Mouse (Mus musculus): ENCODE results near the gene Shisa4. TPM values are rescaled to one million over a fixed set of nuclear protein-coding genes. Genes with fewer than 3 reads are reported as not detected.

Gene Shisa4
- under 1 TPM in 1 of 2 experiments, not detected in 1; 0.76 TPM for total RNA-seq (2023)

DNA sequence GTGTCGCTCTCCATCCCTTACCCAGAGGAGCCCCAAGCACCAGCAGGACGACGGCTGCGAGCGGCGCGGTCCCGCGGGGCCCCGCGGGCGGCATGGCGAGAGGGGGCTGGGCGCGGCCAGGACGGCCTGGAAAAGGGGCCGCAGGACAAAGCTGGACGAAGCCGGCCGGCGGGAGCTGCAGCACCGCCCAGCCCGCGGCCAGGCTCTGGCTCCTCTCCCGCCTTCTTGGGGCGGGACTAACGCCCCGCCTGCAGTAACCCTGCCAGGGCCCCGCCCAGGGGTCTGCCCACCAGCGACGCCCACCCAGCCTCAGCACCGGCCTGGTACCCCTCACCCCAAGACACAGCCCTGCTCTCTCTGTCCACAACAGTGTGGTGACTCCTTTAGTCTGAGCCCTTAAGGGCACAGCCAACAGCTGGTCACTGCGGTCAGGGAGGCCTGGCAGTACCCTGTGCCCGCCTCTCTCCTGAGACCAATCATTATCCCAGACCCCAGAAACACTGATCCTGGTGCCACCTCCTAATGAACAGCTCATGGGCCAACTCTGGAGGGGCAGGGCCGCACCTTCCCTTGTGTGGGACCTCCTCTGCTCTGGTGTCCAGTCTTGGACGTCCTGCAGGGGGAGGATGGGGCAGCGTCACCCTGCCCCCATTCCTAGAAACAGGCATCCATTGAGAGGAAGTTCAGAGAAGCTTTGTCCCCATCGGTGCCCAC, at the start of gene Shisa4:
Shisa4 (minus strand) TSS at position 370 of the 714 bp plus-strand sequence.

DNA sequence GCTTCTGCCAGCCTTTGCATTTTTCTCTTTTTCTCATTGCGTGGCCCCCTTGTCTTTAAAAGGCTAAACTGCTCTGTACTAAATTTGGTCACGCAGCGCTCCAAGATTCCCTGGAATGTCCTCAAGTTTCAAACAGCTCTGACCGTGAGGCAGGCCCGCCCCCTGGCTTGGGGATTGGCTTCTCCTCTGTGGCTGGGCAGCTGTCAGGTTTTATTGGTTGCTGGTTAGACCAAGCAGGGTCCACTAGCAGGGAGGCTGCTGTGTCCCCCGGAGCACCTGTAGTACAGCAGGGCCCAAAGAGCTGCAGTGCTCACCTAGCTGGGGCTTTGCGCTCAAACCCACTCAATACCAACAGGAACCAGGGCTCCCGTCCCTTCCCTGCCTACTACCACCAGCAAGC, 50.5 kb downstream of the Shisa4 start, which contains the start of gene Lmod1:
Lmod1 (plus strand) TSS at position 237 of the 400 bp plus-strand sequence.

Other genes with a start within 250 kb of the Shisa4 start
- 10 to 100 TPM; 13.2 to 15.3 TPM for gene Ptpn7, start 242.5 kb downstream of the Shisa4 start, total RNA-seq (2023)
- gene Arl8a, start 228.4 kb downstream of the Shisa4 start, total RNA-seq (2023), result 100 to 1,000 TPM; 162 to 177 TPM
- not detected for gene Gpr37l1, start 207.6 kb downstream of the Shisa4 start, total RNA-seq (2023)
- not detected for gene Elf3, start 116.7 kb downstream of the Shisa4 start, total RNA-seq (2023)
- 100 to 1,000 TPM; 160 to 174 TPM for gene Rnpep, start 91.2 kb downstream of the Shisa4 start, total RNA-seq (2023)
- 10 to 100 TPM; 36.8 to 37.1 TPM for gene Timm17a, start 61.5 kb downstream of the Shisa4 start, total RNA-seq (2023)
- gene Lmod1, start 50.4 kb downstream of the Shisa4 start, total RNA-seq (2023), result not detected
- 10 to 100 TPM; 51.6 to 59.0 TPM for gene Ipo9, start 55.3 kb upstream of the Shisa4 start, total RNA-seq (2023)
- 100 to 1,000 TPM; 172 to 193 TPM for gene Nav1, start 232.1 kb upstream of the Shisa4 start, total RNA-seq (2023)

All from monocyte, adult 59 days (primary cell).